Mouse (Mus musculus): Measurements from ENCODE around the gene Xpo4. TPM values are rescaled to one million over a fixed set of nuclear protein-coding genes. Genes with fewer than 3 reads are reported as not detected.
A peak's percentile ranks its signal among the peaks of the same experiment; 100 is the strongest.

The Xpo4 gene
- polyA plus RNA-seq (2016; fragmentation: Nextera tagmentation; extraction: Ambion mirVana) = 30.0 and 32.9 TPM in 2 replicates

GRCm38 (mm10) chr14:57664822-57665627, at the start of gene Xpo4:
Gene Xpo4, minus strand, starts transcription at chr14:57665430.
- H3K9me3 ChIP-seq = no peaks in the 10 kb centered on the region

DNA sequence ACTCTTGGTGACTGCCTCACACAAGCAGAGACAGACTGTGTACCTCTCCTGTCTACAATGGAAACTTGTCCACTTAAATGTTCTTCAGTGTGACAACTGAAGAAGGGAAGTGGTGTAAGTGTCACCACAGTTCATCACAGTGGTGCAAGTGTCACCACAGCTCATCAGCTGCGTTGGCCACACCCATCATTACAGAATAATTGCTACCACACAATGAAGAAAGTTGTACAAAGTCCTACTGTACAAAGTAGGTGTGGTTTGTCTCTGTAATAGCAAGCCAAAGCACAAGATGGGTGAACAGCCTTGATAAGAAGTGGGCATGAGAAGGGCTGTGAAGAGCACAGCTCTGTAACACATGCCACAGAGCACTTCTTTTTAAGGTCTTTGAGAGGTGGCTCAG, 47.7 kb upstream of the Xpo4 start:
- H3K4me3 ChIP-seq = no peak overlapping the region
- no peaks in the 10 kb centered on the region for H3K27me3 ChIP-seq (replicated peaks; ENCODE audit: low read depth, poor library complexity, severe bottlenecking)
- H3K9me3 ChIP-seq = no peaks in the 10 kb centered on the region
- H3K36me3 ChIP-seq (replicated peaks) = peaks cover 42% of the 10 kb centered on the region
- no peak overlapping the region for H3K27ac ChIP-seq (replicated peaks)
- no peak for DNase-seq (ENCODE audit: low spot score)
- H3K4me1 ChIP-seq = peaks cover 8% of the 10 kb centered on the region
- WGBS = 89% methylated on average over 1 of the region's 1 CpGs

More at GRCm38 (mm10) chr14:57664822-57665627, at the start of gene Xpo4:
- no peaks in the 10 kb centered on the region for H3K27me3 ChIP-seq (replicated peaks; ENCODE audit: low read depth, poor library complexity, severe bottlenecking)
- peak; percentile 90 for DNase-seq (ENCODE audit: low spot score)
- peak within 1 kb of the TSS; percentile 90 for H3K4me3 ChIP-seq
- WGBS = under 1% methylated on average over 80 of the region's 80 CpGs
- peaks cover 25% of the 10 kb centered on the region for H3K4me1 ChIP-seq
- peaks cover 9% of the 10 kb centered on the region; the same call in 1 of the 2 replicates for H3K36me3 ChIP-seq (replicated peaks)
- H3K27ac ChIP-seq (replicated peaks) = peak within 1 kb of the TSS; percentile 97

DNA sequence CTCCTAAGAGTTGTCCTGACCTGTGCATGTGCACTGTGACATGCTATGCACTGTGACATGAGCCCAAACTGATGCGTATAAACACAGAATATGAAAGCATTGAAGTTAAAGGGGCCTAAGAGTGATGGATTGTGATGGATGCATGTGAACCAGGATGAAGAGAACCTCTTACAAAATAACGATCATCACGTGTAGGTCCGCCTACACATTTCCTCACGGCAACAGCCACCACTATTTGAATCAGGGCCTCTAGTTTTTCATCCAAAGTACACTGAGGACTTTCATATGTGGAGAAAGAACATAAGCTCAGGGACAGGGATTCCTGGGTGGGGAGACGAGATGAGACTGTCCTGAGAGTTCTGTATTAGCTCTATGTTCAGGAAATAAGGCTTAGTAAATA, 45.8 kb upstream of the Xpo4 start:
- 93% methylated on average over 6 of the region's 6 CpGs for WGBS
- peaks cover 19% of the 10 kb centered on the region for H3K4me1 ChIP-seq

DNA sequence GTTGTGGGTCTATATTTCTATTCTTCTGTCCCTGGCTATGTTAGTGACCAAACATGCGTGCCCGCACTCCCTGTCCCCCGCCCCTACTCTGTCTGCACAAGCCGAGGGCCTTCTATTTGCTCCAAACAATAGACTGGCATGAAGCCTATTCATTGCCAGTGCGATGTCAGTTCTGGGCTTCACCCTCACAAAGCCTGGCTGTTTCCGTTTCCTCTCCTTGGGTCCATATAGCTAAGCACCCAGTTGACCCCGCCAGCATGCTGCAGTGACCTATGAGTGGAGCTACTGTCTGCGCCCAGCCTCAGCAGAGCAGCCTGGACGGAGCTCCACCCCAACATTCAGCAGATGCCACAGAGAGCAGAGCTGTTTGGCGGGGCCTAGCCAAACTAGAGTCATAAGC, 43.9 kb upstream of the Xpo4 start:
- Histone ChIP-seq H3K36me3 (replicated peaks) (peaks cover 47% of the 10 kb centered on the region), H3K4me1 (peaks cover 19% of the 10 kb centered on the region), H3K27me3 (replicated peaks; ENCODE audit: low read depth, poor library complexity, severe bottlenecking) (no peaks in the 10 kb centered on the region), H3K4me3 (no peak overlapping the region), H3K9me3 (no peaks in the 10 kb centered on the region), H3K27ac (replicated peaks) (no peak overlapping the region)
- DNase-seq (ENCODE audit: low spot score) = no peak
- 53% methylated on average over 10 of the region's 10 CpGs for WGBS

More for the DNA sequence above, 45.8 kb upstream of the Xpo4 start:
- no peak for DNase-seq (ENCODE audit: low spot score)
- H3K27me3 ChIP-seq (replicated peaks; ENCODE audit: low read depth, poor library complexity, severe bottlenecking) = no peaks in the 10 kb centered on the region
- no peak overlapping the region for H3K27ac ChIP-seq (replicated peaks)
- H3K36me3 ChIP-seq (replicated peaks) = peaks cover 41% of the 10 kb centered on the region
- no peaks in the 10 kb centered on the region for H3K9me3 ChIP-seq
- no peak overlapping the region for H3K4me3 ChIP-seq

DNA sequence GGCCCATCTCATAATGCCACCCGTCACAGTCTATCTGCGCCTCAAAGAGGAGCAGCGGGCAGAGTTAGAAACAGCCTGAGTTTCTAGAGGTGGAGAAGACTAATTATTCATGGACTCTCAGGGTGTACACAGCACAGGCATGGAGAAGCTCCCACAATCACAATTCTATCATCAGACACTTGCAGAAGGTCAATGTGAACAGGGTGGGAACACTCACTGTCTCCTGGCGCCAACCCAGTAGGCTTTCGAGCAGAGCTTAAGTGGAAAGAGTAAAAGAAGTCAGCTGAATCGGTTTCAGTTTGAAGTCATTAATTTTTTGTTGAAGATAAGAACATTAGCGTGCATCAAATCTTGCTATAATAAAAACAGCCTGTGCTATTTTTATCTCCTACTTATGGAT, 43.4 kb upstream of the Xpo4 start:
- H3K27ac ChIP-seq (replicated peaks) = no peak overlapping the region
- H3K36me3 ChIP-seq (replicated peaks) = peaks cover 50% of the 10 kb centered on the region
- WGBS = 91% methylated on average over 7 of the region's 7 CpGs
- H3K9me3 ChIP-seq = no peaks in the 10 kb centered on the region
- no peak overlapping the region for H3K4me3 ChIP-seq
- no peak for DNase-seq (ENCODE audit: low spot score)
- H3K4me1 ChIP-seq = peaks cover 19% of the 10 kb centered on the region
- no peaks in the 10 kb centered on the region for H3K27me3 ChIP-seq (replicated peaks; ENCODE audit: low read depth, poor library complexity, severe bottlenecking)

DNA sequence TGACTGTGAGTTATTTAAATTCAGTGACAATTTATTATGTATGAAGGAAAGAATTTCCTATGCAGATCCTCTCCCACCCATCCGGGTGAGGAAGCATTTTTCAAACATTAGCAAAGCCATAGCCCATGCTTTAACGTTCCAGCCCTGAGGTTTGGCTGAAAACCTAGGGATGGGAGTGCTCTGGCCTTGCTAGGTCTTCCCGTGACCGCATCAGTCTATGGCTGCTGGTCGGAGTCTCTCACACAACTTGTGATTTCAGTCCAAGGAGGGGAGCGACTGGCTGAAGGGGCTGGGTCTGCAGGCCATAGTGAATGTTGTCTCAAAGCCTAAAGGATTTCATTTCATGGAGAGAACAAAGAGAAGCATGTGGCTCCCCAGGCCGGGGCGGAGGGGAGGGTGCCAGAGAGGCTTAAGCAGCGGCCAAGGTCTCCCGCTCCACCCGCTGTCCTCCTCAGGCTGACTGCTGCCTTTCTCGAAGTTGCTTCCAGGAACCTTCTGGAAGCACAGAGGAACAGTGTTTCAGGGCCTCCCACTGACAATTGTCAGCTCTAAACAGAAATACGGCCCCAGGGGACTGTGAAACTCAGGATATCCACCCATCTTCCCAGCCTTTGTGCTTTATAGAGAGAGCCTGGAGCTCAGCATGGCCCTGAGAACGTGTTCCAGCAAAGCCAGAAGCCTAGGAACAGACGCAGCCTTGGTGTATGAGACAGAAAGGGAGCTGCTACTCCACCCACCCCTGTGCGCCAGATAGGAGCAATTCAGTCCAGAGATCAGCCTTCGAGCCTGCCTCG, 42.1 kb upstream of the Xpo4 start:
- H3K36me3 ChIP-seq (replicated peaks) = peaks cover 52% of the 10 kb centered on the region
- H3K27me3 ChIP-seq (replicated peaks; ENCODE audit: low read depth, poor library complexity, severe bottlenecking) = no peaks in the 10 kb centered on the region
- peaks cover 20% of the 10 kb centered on the region for H3K4me1 ChIP-seq
- H3K4me3 ChIP-seq = no peak overlapping the region
- no peaks in the 10 kb centered on the region for H3K9me3 ChIP-seq
- WGBS = 55% methylated on average over 18 of the region's 18 CpGs
- H3K27ac ChIP-seq (replicated peaks) = peak overlapping the region; percentile 67
- peak; percentile 25 for DNase-seq (ENCODE audit: low spot score)

DNA sequence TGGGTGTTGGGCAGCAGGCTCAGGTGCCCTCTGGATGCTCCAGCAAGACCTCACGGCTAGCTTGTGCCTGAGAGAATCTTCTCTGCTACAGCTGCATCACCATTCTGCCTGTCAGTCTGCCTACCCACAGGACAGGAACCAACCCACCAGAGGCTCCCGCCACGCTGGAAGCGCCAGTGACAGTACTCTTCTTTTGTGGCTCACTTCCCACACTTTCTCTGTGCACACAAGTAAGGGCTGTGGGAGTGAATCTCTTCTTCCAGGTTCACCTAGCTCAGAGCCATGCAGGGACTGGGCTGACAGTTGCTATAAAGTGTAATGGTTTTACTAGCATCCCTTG, 41.5 kb upstream of the Xpo4 start:
- H3K4me1 ChIP-seq = peaks cover 25% of the 10 kb centered on the region
- no peak overlapping the region for H3K4me3 ChIP-seq
- no peaks in the 10 kb centered on the region for H3K27me3 ChIP-seq (replicated peaks; ENCODE audit: low read depth, poor library complexity, severe bottlenecking)
- no peak overlapping the region for H3K27ac ChIP-seq (replicated peaks)
- no peaks in the 10 kb centered on the region for H3K9me3 ChIP-seq
- DNase-seq (ENCODE audit: low spot score) = no peak
- H3K36me3 ChIP-seq (replicated peaks) = peaks cover 53% of the 10 kb centered on the region
- 87% methylated on average over 4 of the region's 4 CpGs for WGBS

GRCm38 (mm10) chr14:57705759-57706158, 40.5 kb upstream of the Xpo4 start:
- 92% methylated on average over 4 of the region's 4 CpGs for WGBS
- DNase-seq (ENCODE audit: low spot score) = no peak

DNA sequence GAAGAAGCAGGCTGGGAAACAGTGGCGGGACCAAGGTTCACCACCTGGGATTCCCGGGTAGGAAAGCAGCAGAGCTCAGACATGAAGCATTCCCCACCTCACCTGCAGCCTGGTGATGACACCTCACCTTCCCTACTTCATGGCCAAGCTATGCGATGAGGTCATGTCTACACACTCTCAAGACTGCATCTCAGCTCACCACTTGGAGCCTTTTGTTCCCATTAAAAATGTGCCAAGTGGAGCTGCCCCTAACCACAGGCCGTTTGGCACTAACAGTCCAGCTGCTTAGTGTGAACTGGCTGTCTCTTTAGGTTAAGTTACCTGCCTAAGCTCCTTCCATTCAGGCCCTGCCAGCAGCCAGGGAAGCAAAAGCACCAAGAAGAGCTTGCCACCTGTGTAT, 39.8 kb upstream of the Xpo4 start:
- Histone ChIP-seq H3K9me3 (no peaks in the 10 kb centered on the region), H3K27ac (replicated peaks) (no peak overlapping the region), H3K4me1 (peaks cover 25% of the 10 kb centered on the region), H3K27me3 (replicated peaks; ENCODE audit: low read depth, poor library complexity, severe bottlenecking) (no peaks in the 10 kb centered on the region), H3K4me3 (no peak overlapping the region), H3K36me3 (replicated peaks) (peaks cover 62% of the 10 kb centered on the region)
- DNase-seq (ENCODE audit: low spot score) = no peak
- 92% methylated on average over 4 of the region's 4 CpGs for WGBS

More at GRCm38 (mm10) chr14:57705759-57706158, 40.5 kb upstream of the Xpo4 start:
- Histone ChIP-seq H3K9me3 (no peaks in the 10 kb centered on the region), H3K27ac (replicated peaks) (no peak overlapping the region), H3K4me3 (no peak overlapping the region), H3K4me1 (peaks cover 25% of the 10 kb centered on the region), H3K36me3 (replicated peaks) (peaks cover 56% of the 10 kb centered on the region), H3K27me3 (replicated peaks; ENCODE audit: low read depth, poor library complexity, severe bottlenecking) (no peaks in the 10 kb centered on the region)

DNA sequence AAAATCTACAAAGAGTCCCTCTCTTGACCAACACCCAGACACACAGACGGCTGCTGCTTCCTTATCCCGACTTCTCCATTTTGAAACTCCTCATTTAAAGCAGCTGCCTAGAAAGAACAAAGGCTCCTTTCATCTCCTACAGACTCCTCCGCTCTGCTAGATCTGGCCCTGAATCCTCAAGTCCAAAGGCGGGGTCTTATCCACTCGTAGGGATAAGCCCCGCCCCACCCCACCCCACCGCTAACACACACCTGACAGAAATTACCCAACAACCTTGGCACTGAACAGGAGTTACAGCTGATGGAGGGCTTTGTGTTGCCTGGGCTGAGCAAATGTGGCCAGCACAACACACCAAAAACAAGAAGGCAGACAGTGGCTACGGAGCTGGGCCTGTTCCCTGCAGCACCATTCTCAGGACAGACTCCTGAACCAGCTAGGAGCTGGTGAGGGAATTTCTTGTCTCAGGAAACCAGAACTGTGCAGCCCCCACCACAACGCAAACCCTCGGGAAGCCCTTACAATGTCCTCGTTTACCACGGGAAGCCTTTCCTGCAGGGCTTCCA, 36.8 kb upstream of the Xpo4 start:
- 50% methylated on average over 12 of the region's 12 CpGs for WGBS
- Histone ChIP-seq H3K9me3 (no peaks in the 10 kb centered on the region), H3K27me3 (replicated peaks; ENCODE audit: low read depth, poor library complexity, severe bottlenecking) (no peaks in the 10 kb centered on the region), H3K36me3 (replicated peaks) (peaks cover 79% of the 10 kb centered on the region), H3K4me3 (no peak overlapping the region), H3K4me1 (peaks cover 8% of the 10 kb centered on the region), H3K27ac (replicated peaks) (peak overlapping the region; percentile 74)
- DNase-seq (ENCODE audit: low spot score) = peak; percentile 50

DNA sequence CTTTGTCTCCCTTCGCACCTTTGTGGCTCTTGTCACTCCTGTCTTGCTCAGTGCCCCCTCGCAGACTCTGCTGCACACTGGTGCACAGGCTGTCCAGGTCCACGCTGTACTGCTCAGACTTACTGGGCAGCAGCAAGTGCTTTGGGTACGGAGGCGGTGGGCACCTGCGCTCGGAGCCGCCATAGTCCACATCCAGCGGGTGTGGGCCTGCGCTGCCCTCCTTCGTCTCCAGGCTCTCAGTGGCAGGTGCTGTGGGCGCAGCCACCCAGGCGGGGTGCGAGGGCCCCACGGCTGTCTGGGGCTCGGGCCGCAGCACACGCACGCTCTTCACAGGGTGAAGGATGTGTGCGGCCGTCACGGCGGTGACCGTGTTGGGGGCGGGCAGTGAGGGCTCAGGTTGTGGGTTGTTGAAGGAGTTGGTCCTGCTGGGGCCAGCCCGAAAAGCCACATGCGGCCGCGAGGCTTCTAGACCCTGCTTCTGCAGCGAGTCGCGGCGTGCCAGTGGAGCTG, 34.3 kb upstream of the Xpo4 start:
- H3K4me1 ChIP-seq = peaks cover 6% of the 10 kb centered on the region
- WGBS = 95% methylated on average over 33 of the region's 33 CpGs
- no peak for DNase-seq (ENCODE audit: low spot score)
- H3K27ac ChIP-seq (replicated peaks) = no peak overlapping the region
- peaks cover 91% of the 10 kb centered on the region for H3K36me3 ChIP-seq (replicated peaks)
- no peaks in the 10 kb centered on the region for H3K27me3 ChIP-seq (replicated peaks; ENCODE audit: low read depth, poor library complexity, severe bottlenecking)
- no peaks in the 10 kb centered on the region for H3K9me3 ChIP-seq
- no peak overlapping the region for H3K4me3 ChIP-seq

GRCm38 (mm10) chr14:57699016-57699415, 33.8 kb upstream of the Xpo4 start:
- Histone ChIP-seq H3K4me3 (no peak overlapping the region), H3K4me1 (peaks cover 6% of the 10 kb centered on the region), H3K9me3 (no peaks in the 10 kb centered on the region), H3K36me3 (replicated peaks) (peaks cover 94% of the 10 kb centered on the region), H3K27me3 (replicated peaks; ENCODE audit: low read depth, poor library complexity, severe bottlenecking) (no peaks in the 10 kb centered on the region), H3K27ac (replicated peaks) (no peak overlapping the region)
- WGBS = 92% methylated on average over 10 of the region's 10 CpGs
- no peak for DNase-seq (ENCODE audit: low spot score)
